Mouse (Mus musculus) skeletal muscle tissue, postnatal 0 days (tissue): Measurements from ENCODE around the gene Gm39653. TPM values are rescaled to one million over a fixed set of nuclear protein-coding genes. Genes with fewer than 3 reads are reported as not detected.

ENCODE experiments used
- polyA plus RNA-seq: library from polyadenylated mRNA; unstranded; fragments of >200 nt; fragmentation: Nextera tagmentation; extraction: Ambion mirVana; gene quantifications from 2 replicates; pipeline ENCODE4 v1.2.1, GENCODE M21; 2015

Gm39653 gene
- polyA plus RNA-seq = not detected in 2 replicates

DNA sequence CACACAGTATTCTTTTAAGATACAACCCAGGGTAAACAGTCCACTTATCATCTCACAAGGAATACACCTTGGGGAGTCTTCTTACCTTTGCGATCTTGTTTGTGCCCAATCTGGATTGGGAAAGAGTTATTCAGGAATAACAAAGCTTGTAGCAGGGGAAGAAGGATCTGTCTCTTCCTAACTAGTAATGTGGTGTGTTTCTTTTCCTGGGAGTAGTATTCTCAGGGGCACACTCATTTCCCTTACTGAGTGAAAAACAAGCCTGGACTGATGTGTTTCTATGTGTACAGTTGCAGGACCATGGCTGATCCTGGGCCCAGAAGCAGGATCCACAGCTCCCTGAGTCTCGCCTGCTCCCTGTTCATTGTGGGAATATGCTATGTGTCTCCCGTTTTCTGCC, at the start of gene Gm39653:
Gm39653 (plus strand) TSS at position 301 of the 400 bp plus-strand sequence.

Other genes with a start within 250 kb of the Gm39653 start
- gene Adam23, start 170.1 kb upstream of the Gm39653 start, polyA plus RNA-seq = 3.9 and 6.2 TPM in 2 replicates
- gene Dytn, start 71.0 kb downstream of the Gm39653 start, polyA plus RNA-seq = not detected in 2 replicates
- not detected in 2 replicates for gene Mdh1b, start 114.3 kb downstream of the Gm39653 start, polyA plus RNA-seq
- 32.8 and 33.2 TPM in 2 replicates for gene Fastkd2, start 114.6 kb downstream of the Gm39653 start, polyA plus RNA-seq
- gene 4933402D24Rik, start 153.3 kb downstream of the Gm39653 start, polyA plus RNA-seq = not detected in 2 replicates